Mouse (Mus musculus): ENCODE results near the gene Syngr4. TPM values are rescaled to one million over a fixed set of nuclear protein-coding genes. Genes with fewer than 3 reads are reported as not detected.

The Syngr4 gene
- total RNA-seq, 2 experiments from 2014 or later = 0.40 TPM; not detected in 1

DNA sequence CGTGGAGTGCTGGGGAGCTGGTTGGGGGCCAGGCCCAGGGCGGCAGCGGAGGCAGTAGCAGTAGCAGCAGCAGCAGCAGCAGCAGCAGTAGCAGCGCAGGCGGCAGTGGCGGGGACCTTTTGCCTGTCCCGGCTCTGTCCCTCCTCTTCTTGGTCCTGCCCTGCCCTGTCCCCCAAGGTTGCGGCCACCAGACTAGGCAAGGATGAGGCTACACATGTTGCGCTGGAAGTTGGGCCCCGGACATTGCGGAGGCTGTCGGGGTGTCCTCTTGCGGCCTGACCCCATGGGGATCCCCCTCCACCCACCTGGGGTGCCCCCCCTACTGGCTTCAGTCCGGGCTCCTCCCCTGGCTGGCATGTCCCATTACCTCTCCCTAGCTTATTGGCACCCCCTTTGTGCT lies 26.7 kb downstream of the Syngr4 start:
- peak in 1 of 2 experiments; percentile 30 for DNase-seq (ENCODE audit: low spot score in 2 of 2)

DNA sequence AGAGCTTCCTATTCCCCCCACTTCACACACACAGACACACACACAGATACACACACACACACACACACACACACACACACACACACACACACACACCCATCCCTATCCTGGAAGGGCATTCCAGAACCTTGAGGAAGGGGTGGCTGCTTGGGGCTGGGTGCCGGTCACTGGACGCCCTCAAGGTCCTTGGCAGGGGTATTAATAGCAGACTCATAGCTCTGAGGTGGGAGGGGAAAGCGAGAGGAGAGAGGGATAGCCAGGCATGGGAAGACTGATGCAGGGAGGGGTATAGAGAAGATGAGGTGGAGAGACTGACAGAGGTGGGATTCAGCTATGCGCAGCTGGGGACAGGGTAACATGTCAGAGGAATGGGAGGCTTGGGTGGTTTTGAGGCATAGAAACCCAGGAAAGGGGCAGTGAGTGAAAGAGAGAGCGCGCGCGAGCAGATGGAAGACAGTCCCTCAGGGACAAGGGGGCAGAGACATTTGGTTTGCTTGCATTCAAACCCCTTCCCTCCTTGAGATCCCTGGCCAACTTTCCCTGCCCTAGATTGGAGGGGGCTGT lies 27.3 kb downstream of the Syngr4 start:
- DNase-seq (ENCODE audit: low spot score in 2 of 2) = no peak

DNA sequence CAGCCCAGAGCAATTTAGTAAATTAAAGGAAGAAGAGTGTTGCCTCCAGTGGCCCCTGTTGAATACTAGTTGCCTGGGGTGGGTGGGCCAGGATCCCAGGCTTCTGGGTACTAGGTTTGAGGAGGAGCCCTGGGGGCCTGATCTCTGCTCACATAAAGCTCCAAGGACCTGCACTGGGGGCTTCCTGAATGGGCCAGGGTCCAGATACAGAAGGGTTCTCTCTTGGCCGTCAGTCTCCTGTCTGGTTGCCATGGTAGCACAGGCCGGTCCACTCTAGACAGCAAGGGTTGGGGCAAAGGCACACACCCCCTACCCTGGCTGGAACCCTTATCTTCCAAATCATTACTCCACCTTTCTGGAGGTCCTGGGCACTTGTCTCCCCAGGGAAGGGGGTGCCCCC lies 28.6 kb downstream of the Syngr4 start:
- DNase-seq (ENCODE audit: low spot score in 2 of 2) = no peak

DNA sequence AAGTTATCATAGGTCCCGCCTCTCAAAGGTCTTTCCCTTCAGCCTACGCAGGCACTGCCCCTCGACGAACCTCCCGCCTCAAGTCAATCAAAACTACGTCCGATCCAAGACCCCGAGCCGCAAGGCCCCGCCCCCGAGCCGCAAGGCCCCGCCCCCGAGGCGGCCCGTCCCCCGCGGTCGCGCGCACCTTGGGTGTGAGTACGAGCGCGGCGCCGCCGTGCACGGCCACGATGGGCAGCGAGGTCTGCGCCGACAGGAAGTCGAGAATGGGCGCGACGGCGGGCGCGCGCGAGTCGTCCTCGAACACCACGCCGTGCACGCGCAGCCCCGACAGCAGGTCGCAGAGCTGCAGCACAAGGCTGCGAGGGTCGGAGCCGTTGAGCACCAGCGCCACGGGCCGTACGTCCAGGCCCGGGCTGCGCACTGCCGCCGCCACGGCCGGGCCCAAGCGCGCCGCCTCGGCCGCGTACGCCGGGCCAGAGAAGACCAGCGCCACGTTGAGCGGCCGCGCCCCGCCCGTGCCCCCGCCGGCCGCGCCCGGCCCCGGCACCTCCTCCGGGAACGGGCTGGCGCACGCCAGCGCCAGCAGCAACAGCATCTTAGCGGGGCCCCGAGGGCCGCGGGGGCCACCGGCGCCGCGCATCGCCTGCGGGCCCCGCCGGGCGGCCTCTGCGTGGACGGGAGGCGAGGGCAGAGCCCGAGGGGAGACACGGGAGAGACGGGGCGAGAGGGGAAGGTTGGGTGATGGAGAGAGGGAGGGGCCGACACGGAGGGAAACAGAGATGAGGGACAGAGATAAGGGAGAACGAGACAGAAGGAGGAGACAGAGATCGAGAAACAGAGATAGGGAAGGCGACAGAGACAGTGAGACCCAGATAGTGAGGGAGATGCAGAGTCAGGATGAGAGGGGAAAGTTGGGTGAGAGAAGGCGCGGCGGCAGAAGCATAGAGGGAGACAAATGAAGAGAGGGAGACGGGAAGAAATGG lies 30.3 kb downstream of the Syngr4 start:
- peak; percentile 89 to 93 for DNase-seq (ENCODE audit: low spot score in 2 of 2)

DNA sequence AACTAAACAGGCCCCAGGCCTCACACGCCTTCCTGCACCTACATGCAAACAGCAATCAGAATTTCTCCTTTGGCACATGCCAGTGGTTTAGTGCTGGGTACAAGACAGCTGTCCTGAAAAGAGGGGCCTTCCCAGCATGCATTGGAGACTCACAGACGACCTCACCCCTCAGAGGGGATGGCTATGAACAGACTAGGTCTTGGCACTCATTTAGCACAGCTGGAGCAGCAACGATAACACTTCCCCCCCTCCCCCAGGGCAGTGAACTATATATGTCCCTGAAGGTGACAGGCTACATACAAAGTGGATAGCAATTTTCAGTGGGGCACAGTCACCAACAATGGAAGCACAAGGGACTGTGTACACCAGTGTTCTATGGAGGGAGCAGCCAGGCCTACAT lies 32.1 kb downstream of the Syngr4 start:
- no peak for DNase-seq (ENCODE audit: low spot score in 2 of 2)

DNA sequence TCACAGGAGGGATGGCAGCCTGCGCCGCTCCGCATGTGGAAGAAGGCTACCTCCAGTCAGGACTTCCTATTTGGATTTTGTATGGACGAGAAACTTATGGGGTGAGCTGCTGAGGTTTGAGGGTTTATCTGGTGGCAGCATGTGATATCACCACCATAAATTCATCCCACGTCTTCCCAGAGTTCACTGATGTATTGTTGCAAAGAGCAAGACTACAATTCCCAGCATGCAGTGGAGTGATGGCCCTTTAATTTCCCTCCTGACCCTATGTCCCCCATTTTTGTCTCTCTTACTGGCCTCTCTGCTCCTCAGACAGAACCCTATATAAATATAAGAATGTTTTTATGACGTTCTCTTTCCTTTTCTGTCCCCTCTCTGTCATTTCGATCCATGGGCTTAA lies 33.7 kb downstream of the Syngr4 start:
- no peak for DNase-seq (ENCODE audit: low spot score in 2 of 2)

DNA sequence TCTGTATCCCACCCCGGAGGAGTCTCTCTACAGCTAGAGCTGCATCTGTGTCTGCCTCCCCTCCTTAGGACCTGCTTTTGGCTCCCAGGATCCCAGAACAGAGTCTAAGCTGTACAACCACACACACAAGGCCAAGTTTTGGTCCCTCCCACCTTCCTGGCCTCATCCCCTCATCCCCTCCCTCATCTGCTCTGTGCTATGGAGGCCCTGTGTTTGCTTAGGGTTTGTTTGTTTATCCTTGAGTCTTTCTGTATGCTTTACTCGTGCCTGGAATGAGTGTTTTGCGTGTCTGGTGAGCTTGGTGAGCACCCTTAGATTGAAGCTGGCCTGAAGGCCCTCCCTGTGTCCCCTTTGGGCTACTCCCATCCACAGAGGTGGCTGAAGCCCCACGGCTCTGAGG lies 37.5 kb downstream of the Syngr4 start:
- DNase-seq (ENCODE audit: low spot score in 2 of 2) = no peak

DNA sequence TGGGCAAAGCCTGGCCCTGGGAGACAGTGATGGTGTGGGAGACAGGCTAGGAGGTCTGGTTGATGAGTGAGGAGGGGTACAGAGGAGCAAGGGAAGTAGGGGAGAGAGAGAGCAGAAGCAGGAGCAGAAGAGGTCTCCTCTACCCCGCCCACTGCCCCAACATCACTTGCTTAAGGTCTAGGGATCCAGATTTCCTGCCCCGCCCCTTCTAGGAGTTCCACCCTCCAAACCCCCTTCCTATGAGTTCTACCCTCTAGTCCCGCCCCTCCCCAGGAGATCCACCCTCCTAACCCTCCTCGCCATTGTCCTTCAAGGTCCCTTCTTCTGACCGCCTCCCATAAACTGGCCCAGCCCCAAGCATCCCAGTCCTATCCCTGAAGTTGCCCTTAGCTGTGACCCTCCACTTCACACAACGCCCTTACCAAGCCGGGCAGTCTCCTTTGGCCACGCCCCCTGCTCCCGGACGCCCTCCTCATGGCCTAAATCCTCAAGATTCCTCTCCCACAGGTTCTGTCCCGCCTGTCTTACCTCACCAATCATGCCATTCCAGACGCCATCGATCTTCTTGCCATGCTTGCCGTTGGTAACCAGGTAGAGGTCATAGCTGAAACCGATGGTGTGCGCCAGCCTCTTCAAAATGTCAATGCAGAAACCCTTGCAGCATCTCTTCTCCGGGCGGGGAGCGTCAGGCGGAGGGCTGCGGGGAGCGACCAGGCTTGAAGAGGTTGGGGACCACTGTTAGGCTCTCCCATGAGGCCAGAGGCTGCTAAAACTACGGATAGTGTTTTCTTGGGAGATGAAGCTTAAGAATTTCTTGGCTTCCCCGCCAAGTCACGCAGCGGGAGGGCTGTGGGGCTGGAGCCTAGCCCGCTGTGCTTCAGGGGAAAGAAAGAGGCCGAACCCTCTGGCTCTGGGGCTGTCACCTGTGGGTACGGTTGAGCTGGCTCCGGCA lies 39.3 kb downstream of the Syngr4 start:
- DNase-seq (ENCODE audit: low spot score in 2 of 2) = peak in 1 of 2 experiments; percentile 32

DNA sequence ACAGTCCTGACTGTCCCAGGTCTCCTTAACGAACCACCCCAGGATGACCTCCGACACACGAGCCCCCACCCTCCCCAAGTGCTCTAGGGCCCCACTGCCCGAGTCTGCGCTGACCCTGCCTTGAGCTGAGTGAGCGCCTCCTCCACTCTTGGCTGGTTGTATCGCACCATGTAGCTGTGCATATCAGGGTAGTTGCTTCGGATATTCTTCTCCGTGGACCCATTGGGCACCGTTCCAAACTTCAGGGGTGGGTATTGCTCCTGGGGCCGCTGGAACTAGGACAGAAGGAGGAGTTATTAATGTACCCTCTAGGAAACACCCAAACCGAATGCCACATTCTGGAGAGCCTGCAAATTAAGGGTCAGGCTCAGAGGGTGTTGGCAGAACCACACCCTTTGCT lies 43.4 kb downstream of the Syngr4 start:
- DNase-seq (ENCODE audit: low spot score in 2 of 2) = no peak

DNA sequence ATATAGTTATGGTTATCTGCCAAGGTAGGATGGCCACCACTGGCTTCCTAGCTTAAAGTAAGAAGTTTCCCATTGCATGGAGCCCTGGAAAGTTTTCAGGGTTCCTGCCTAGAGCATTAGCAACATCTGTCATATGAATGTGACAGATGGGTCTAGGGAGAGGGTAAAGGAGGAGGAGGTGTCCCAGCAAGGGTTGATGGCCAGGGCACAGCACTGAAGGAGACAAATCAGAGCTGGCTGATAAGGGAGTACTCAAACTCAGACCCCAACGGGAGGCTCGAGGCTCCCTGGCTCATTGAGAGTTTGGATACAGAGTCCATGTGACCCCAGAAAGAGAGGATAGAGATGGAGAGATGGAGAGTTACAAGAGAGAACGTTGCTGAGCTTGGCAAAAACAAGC lies 45.9 kb downstream of the Syngr4 start:
- no peak for DNase-seq (ENCODE audit: low spot score in 2 of 2)

DNA sequence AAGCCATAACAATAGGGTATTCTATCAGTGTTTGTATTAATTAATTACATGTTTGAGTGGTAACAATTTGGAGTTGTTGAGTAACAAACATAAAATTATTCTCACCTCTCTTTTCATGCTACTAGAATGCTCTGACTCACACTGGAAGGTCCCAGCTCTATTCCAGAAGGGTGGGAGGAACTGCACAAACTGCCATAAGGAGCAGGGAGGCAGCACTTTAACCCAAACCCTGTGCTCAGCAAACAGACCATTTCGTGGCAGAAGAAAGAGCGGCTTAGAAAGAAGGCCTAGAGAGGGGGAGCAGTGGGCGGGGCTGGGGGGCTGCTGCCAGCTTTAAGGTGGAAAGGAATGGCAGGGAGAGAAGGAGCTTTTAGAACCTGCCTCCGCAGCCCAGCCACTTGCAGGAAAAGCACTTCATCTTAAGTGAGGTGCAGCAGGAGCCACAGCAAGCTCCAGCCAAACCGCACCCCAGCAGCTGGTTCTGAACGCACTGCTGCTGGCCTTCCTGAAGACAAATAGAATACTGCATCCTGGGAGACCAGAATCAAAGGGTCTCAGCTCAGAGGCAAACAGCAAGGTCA lies 48.0 kb downstream of the Syngr4 start:
- DNase-seq (ENCODE audit: low spot score in 2 of 2) = no peak

DNA sequence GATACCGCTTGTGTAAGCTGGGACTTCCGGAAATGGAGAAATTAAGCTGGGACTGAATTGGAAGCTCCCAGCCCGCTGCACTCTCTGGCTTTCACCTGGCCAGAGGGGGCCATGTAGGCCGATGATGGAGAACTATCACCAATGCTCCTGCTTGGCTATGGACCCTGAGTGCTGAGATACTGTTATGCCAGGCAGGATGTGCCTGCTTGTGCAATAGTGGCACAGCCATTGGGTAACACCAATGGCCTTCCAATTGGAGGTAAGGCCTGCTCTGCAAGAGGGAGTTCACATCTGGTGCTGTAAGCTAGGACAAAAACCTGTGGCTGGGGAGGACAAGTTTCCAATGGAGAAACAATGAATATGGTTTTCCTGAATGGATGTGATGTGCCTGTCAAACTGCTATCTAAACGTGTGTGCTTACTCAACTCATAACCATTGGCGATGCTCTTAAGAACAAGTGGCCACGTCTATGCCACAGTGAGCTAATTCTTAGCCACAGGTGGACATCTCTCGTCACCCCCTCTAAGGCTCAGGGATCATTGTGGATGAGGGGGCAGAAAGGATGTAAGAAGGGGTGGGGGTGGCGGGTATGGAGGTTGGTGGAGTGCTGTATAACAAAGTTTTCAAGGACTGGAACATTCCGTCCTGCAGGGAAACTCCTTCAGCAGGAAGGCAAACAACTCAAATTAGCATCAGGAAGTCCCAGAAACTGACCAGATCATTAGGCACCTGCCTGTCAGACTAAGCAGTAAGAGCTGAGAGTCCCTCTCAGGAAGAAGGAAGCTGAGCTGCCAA lies 53.4 kb downstream of the Syngr4 start:
- no peak for DNase-seq (ENCODE audit: low spot score in 2 of 2)

Other genes with a start within 250 kb of the Syngr4 start
- under 1 TPM in 1 of 2 experiments, not detected in 1; 0.22 TPM for gene Fut2, start 230.3 kb downstream of the Syngr4 start, total RNA-seq (2021)
- gene Ntn5, start 212.7 kb downstream of the Syngr4 start, total RNA-seq (2021) = 1 to 10 TPM in 1 of 2 experiments, under 1 TPM in 1; 0.75 to 1.0 TPM
- under 1 TPM; 0.14 to 0.18 TPM for gene Sec1, start 202.3 kb downstream of the Syngr4 start, total RNA-seq (2021)
- gene Car11, start 196.9 kb downstream of the Syngr4 start, total RNA-seq (2021) = 100 to 1,000 TPM; 121 to 131 TPM
- 10 to 100 TPM; 37.1 to 43.4 TPM for gene Dbp, start 191.6 kb downstream of the Syngr4 start, total RNA-seq (2021)
- gene Rpl18, start 181.3 kb downstream of the Syngr4 start, total RNA-seq (2021) = 100 to 1,000 TPM; 497 to 584 TPM
- gene Sphk2, start 178.7 kb downstream of the Syngr4 start, total RNA-seq (2021) = 10 to 100 TPM; 27.3 to 27.7 TPM
- gene Fam83e, start 175.5 kb downstream of the Syngr4 start, total RNA-seq (2021) = under 1 TPM; 0.34 to 0.51 TPM
- not detected for gene Spaca4, start 170.9 kb downstream of the Syngr4 start, total RNA-seq (2021)
- gene Lmtk3, start 113.0 kb downstream of the Syngr4 start, total RNA-seq (2021) = 100 to 1,000 TPM; 298 to 311 TPM
- 10 to 100 TPM; 11.8 to 12.0 TPM for gene Sult2b1, start 112.0 kb downstream of the Syngr4 start, total RNA-seq (2021)
- 100 to 1,000 TPM; 180 to 184 TPM for gene Cyth2, start 82.1 kb downstream of the Syngr4 start, total RNA-seq (2021)
- gene Kcnj14, start 71.9 kb downstream of the Syngr4 start, total RNA-seq (2021) = 1 to 10 TPM; 2.0 to 2.6 TPM
- gene Grwd1, start 65.8 kb downstream of the Syngr4 start, total RNA-seq (2021) = 10 to 100 TPM; 27.0 to 27.3 TPM
- 10 to 100 TPM; 85.4 to 99.2 TPM for gene Kdelr1, start 23.9 kb downstream of the Syngr4 start, total RNA-seq (2021)
- 10 to 100 TPM; 32.1 to 33.4 TPM for gene Grin2d, start 18.3 kb downstream of the Syngr4 start, total RNA-seq (2021)
- gene Tmem143, start 227 bp upstream of the Syngr4 start, total RNA-seq (2021) = 10 to 100 TPM; 23.9 TPM
- 1 to 10 TPM; 6.2 TPM for gene Emp3, start 24.7 kb upstream of the Syngr4 start, total RNA-seq (2021)
- gene Ccdc114, start 27.4 kb upstream of the Syngr4 start, total RNA-seq (2021) = 1 to 10 TPM; 4.2 to 5.3 TPM
- gene Abcc6, start 133.6 kb upstream of the Syngr4 start, total RNA-seq (2021) = 1 to 10 TPM; 3.3 to 6.0 TPM
- gene Nomo1, start 137.0 kb upstream of the Syngr4 start, total RNA-seq (2021) = 100 to 1,000 TPM; 109 to 113 TPM
- 10 to 100 TPM; 17.9 to 18.4 TPM for gene Kcnj11, start 204.1 kb upstream of the Syngr4 start, total RNA-seq (2021)